Mouse (Mus musculus) heart, embryonic 14.5 days (tissue): Measurements from ENCODE around the gene Rab3il1. TPM values are rescaled to one million over a fixed set of nuclear protein-coding genes. Genes with fewer than 3 reads are reported as not detected.

ENCODE experiments used
- ATAC-seq: fragments of 200-750 bp; cut with Nextera tagmentation; 2 replicates; pipeline ENCODE4 v1.8.0; 2017; ENCODE audit warnings: low read depth, moderate TSS enrichment; ENCODE audit not compliant: insufficient number of reproducible peaks, insufficient read depth, low FRiP score
- H3K27ac ChIP-seq, 2 experiments: fragments of 200-500 bp in 1 of 2; fragments of 300-500 bp in 1 of 2; sonication (generic) in 1 of 2; replicated peaks in 1 of 2; 2 replicates each; pipeline ENCODE4 v1.5.1; 2012 to 2014; ENCODE audit warnings: low read depth in 2 of 2, low read length in 2 of 2, control low read depth in 1 of 2, mild to moderate bottlenecking in 1 of 2, mixed read lengths in 1 of 2; ENCODE audit not compliant: control insufficient read depth in 1 of 2, insufficient read depth in 1 of 2
- H3K27me3 ChIP-seq: fragments of 300-500 bp; sonication (generic); 2 replicates; pipeline ENCODE4 v1.6.1; 2014; ENCODE audit warnings: mild to moderate bottlenecking, low read length, control low read depth; ENCODE audit not compliant: control insufficient read depth, insufficient read depth
- H3K36me3 ChIP-seq: fragments of 300-500 bp; sonication (generic); 2 replicates; pipeline ENCODE4 v1.6.1; 2014; ENCODE audit warnings: mild to moderate bottlenecking, control low read depth, low read length, mixed read lengths; ENCODE audit not compliant: control insufficient read depth, insufficient read depth
- H3K4me1 ChIP-seq, 2 experiments: fragments of 200-500 bp in 1 of 2; fragments of 300-500 bp in 1 of 2; sonication (generic) in 1 of 2; 2 replicates each; pipeline ENCODE4 v1.6.1; 2012 to 2014; ENCODE audit warnings: low read length in 2 of 2, control low read depth in 1 of 2, mixed read lengths in 1 of 2; ENCODE audit not compliant: control insufficient read depth in 2 of 2, insufficient read depth in 2 of 2
- H3K4me2 ChIP-seq: fragments of 300-500 bp; sonication (generic); 2 replicates; pipeline ENCODE4 v1.6.1; 2014; ENCODE audit warnings: mild to moderate bottlenecking, low read length
- H3K4me3 ChIP-seq, 2 experiments: fragments of 200-500 bp in 1 of 2; fragments of 300-500 bp in 1 of 2; sonication (generic) in 1 of 2; 2 replicates each; pipeline ENCODE4 v1.5.1; 2012 to 2014; ENCODE audit warnings: low read length in 2 of 2, mild to moderate bottlenecking in 2 of 2, control low read depth in 1 of 2, low read depth in 1 of 2, moderate library complexity in 1 of 2; ENCODE audit not compliant: control insufficient read depth in 1 of 2, insufficient read depth in 1 of 2
- H3K9ac ChIP-seq: fragments of 300-500 bp; sonication (generic); 2 replicates; pipeline ENCODE4 v1.6.1; 2014; ENCODE audit warnings: mild to moderate bottlenecking, low read length
- H3K9me3 ChIP-seq: fragments of 300-500 bp; sonication (generic); 2 replicates; pipeline ENCODE4 v1.6.1; 2016; ENCODE audit warnings: low read length, control low read depth; ENCODE audit not compliant: control insufficient read depth
- WGBS: fragments of 180-500 bp; shearing (Covaris S2); extraction: QIAGEN DNeasy Blood & Tissue Kit; methylation state at CpG from one replicate; pipeline ENCODE4 v1.1.7; 2014; 5-methylcytosine and 5-hydroxymethylcytosine counted together
- polyA plus RNA-seq: library from polyadenylated mRNA; unstranded; fragments of >200 nt; fragmentation: Nextera tagmentation; extraction: Ambion mirVana; gene quantifications from 2 replicates; pipeline ENCODE4 v1.2.1, GENCODE M21; 2014

Gene Rab3il1
- polyA plus RNA-seq, 1 experiment from 2014 or later, result 27.6 TPM

DNA sequence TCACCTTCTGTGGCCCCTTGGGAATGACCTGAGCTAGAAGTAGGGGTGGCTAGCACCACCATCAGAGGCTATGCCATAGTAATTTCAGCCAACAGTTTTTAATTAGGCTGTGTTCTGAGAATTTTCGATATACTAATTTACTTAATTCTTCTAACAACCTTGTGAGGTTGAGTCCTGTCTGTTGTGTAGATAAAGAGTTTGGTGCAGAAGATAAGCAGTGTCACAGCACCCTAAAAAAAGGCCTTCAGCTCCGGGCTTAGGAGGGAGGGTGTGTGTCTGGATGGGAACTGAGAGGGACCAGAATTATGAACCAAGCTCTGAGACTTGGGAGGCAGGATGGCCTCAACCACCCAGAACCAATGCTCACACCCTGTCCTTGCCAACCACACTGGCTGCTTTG lies 44.2 kb downstream of the Rab3il1 start:
- WGBS, result 45% methylated on average over 2 of the region's 2 CpGs
- no peak overlapping the region for H3K4me3 ChIP-seq
- peaks cover 39 to 80% of the 10 kb centered on the region in 2 experiments for H3K4me1 ChIP-seq
- H3K27ac ChIP-seq, result peak overlapping the region in 1 of 2 experiments; percentile 64; a peak in 1 of 4 replicates
- H3K9me3 ChIP-seq, result no peaks in the 10 kb centered on the region
- peak overlapping the region; percentile 17; the same call in 1 of the 2 replicates for H3K4me2 ChIP-seq
- no peak for ATAC-seq
- peaks cover 16% of the 10 kb centered on the region for H3K36me3 ChIP-seq
- H3K27me3 ChIP-seq, result no peaks in the 10 kb centered on the region
- 0 out of 2 replicates have a peak overlapping the region, but pooled peaks have one; percentile 5 for H3K9ac ChIP-seq

DNA sequence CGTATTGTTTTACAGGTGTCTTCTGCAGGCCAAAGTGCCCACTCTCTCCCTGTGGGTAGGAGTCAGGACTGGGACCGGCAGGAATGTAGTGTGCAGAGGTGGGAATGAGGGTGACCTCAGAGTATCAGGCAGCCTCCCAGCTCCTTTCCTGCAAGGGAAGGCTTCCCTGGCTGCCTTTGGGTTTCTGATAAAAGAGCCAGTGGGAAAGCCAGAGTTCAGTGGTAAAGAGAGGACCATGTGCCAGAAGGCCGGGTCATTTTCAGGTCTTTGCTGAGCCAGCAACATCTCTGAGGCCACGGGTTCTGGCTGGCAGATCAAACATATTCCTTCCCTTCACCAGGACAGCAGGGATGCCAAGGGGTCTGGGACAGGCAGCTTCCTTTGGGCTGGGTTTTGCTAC lies 44.9 kb downstream of the Rab3il1 start:
- peak overlapping the region; percentile 5; the same call in 1 of the 2 replicates for H3K9ac ChIP-seq

GRCm38 (mm10) chr19:10046983-10047382 lies 45.5 kb downstream of the Rab3il1 start:
- Histone ChIP-seq H3K9me3 (no peaks in the 10 kb centered on the region), H3K4me3 (no peak overlapping the region), H3K4me2 (peak overlapping the region; percentile 13; the same call in 1 of the 2 replicates), H3K36me3 (peaks cover 21% of the 10 kb centered on the region), H3K9ac (peak overlapping the region; percentile 40; the same call in 1 of the 2 replicates), H3K27me3 (no peaks in the 10 kb centered on the region), H3K4me1 (peaks cover 35 to 74% of the 10 kb centered on the region in 2 experiments), H3K27ac (peak overlapping the region; percentile 44 to 64; a peak in 2 of 4 replicates)
- no peak for ATAC-seq
- WGBS, result 37% methylated on average over 3 of the region's 3 CpGs

More for the DNA sequence above, 44.9 kb downstream of the Rab3il1 start:
- no peak overlapping the region for H3K4me3 ChIP-seq
- H3K36me3 ChIP-seq, result peaks cover 19% of the 10 kb centered on the region
- peak overlapping the region; percentile 17; the same call in 1 of the 2 replicates for H3K4me2 ChIP-seq
- H3K27me3 ChIP-seq, result no peaks in the 10 kb centered on the region
- 18% methylated on average over 4 of the region's 4 CpGs for WGBS
- ATAC-seq, result no peak; the same call in 1 of the 2 replicates
- no peaks in the 10 kb centered on the region for H3K9me3 ChIP-seq
- H3K27ac ChIP-seq, result peak overlapping the region; percentile 44 to 64
- H3K4me1 ChIP-seq, result peaks cover 35 to 75% of the 10 kb centered on the region in 2 experiments

DNA sequence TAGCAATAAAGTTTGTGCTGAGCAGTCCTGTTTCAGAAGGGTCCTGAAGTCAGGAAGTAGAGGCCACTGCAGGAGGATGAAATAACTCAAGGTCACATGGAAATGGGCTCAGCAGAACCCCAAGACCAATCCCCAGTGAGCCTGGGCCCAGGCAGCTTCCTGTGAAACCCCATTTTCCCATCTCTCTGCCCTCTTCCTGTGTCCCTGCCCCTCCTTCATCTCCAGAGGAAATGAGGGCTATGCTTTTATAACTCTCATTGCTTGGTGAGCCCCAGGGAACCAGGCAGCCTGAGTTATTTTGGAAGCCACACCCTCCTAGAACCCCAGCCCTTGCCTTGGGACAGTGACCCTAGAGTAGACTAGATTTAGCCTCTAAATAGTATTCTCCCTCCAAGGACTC lies 48.1 kb downstream of the Rab3il1 start:
- no peak overlapping the region for H3K4me2 ChIP-seq
- peaks cover 40% of the 10 kb centered on the region for H3K36me3 ChIP-seq
- no peaks in the 10 kb centered on the region for H3K27me3 ChIP-seq
- peaks cover 20 to 49% of the 10 kb centered on the region in 2 experiments for H3K4me1 ChIP-seq
- H3K27ac ChIP-seq, result no peak overlapping the region
- H3K9me3 ChIP-seq, result no peaks in the 10 kb centered on the region
- peak overlapping the region; percentile 14; the same call in 1 of the 2 replicates for H3K9ac ChIP-seq
- no peak overlapping the region for H3K4me3 ChIP-seq
- no peak for ATAC-seq

GRCm38 (mm10) chr19:10050438-10050837 lies 49.0 kb downstream of the Rab3il1 start:
- peaks cover 20 to 40% of the 10 kb centered on the region in 2 experiments for H3K4me1 ChIP-seq
- 81% methylated on average over 1 of the region's 2 CpGs for WGBS
- no peak for ATAC-seq

GRCm38 (mm10) chr19:10052698-10053097 lies 51.2 kb downstream of the Rab3il1 start:
- H3K9ac ChIP-seq, result no peak overlapping the region
- no peak overlapping the region for H3K4me3 ChIP-seq
- 83% methylated on average over 4 of the region's 4 CpGs for WGBS
- H3K4me1 ChIP-seq, result peaks cover 3 to 21% of the 10 kb centered on the region in 2 experiments
- no peak overlapping the region for H3K4me2 ChIP-seq
- ATAC-seq, result no peak
- peaks cover 62% of the 10 kb centered on the region for H3K36me3 ChIP-seq
- H3K9me3 ChIP-seq, result no peaks in the 10 kb centered on the region
- H3K27ac ChIP-seq, result no peak overlapping the region
- H3K27me3 ChIP-seq, result no peaks in the 10 kb centered on the region

More at GRCm38 (mm10) chr19:10050438-10050837, 49.0 kb downstream of the Rab3il1 start:
- Histone ChIP-seq H3K27me3 (no peaks in the 10 kb centered on the region), H3K9me3 (no peaks in the 10 kb centered on the region), H3K4me2 (no peak overlapping the region), H3K9ac (no peak overlapping the region), H3K27ac (no peak overlapping the region), H3K4me3 (no peak overlapping the region), H3K36me3 (peaks cover 40% of the 10 kb centered on the region)

- WGBS, result 94% methylated on average over 10 of the region's 10 CpGs
- Histone ChIP-seq H3K27me3 (no peaks in the 10 kb centered on the region), H3K36me3 (peaks cover 73% of the 10 kb centered on the region), H3K4me3 (no peak overlapping the region), H3K9me3 (no peaks in the 10 kb centered on the region), H3K4me1 (peaks cover 3 to 19% of the 10 kb centered on the region in 2 experiments), H3K9ac (no peak overlapping the region), H3K27ac (no peak overlapping the region), H3K4me2 (no peak overlapping the region)
- ATAC-seq, result no peak
These were observed 52.3 kb downstream of the Rab3il1 start for GRCm38 (mm10) chr19:10053692-10054260.
